Mouse (Mus musculus) embryonic facial prominence, embryonic 12.5 days (tissue): ENCODE results near the gene Gm30083. TPM values are rescaled to one million over a fixed set of nuclear protein-coding genes. Genes with fewer than 3 reads are reported as not detected.

Experiments
- ATAC-seq: fragments of 200-750 bp; cut with Nextera tagmentation; 2 replicates; pipeline ENCODE4 v1.8.0; 2017; ENCODE audit not compliant: insufficient number of reproducible peaks, insufficient read depth, low FRiP score, low TSS enrichment
- H3K27ac ChIP-seq: fragments of 300-500 bp; sonication (generic); 2 replicates; pipeline ENCODE4 v1.5.1; 2016; ENCODE audit warnings: mild to moderate bottlenecking
- H3K27me3 ChIP-seq: fragments of 300-500 bp; sonication (generic); 2 replicates; pipeline ENCODE4 v1.6.1; 2016; ENCODE audit warnings: mild to moderate bottlenecking, moderate library complexity
- H3K36me3 ChIP-seq: fragments of 300-500 bp; sonication (generic); 2 replicates; pipeline ENCODE4 v1.6.1; 2016; ENCODE audit warnings: mild to moderate bottlenecking
- H3K4me1 ChIP-seq: fragments of 300-500 bp; sonication (generic); 2 replicates; pipeline ENCODE4 v1.6.1; 2016
- H3K4me2 ChIP-seq: fragments of 300-500 bp; sonication (generic); replicated peaks from 2 replicates; pipeline ENCODE4 v1.6.1; 2016; ENCODE audit warnings: mild to moderate bottlenecking, moderate library complexity
- H3K4me3 ChIP-seq: fragments of 300-500 bp; sonication (generic); 2 replicates; pipeline ENCODE4 v1.5.1; 2016; ENCODE audit warnings: mild to moderate bottlenecking
- H3K9ac ChIP-seq: fragments of 300-500 bp; sonication (generic); 2 replicates; pipeline ENCODE4 v1.6.1; 2016; ENCODE audit warnings: mild to moderate bottlenecking, moderate library complexity
- H3K9me3 ChIP-seq: fragments of 300-500 bp; sonication (generic); 2 replicates; pipeline ENCODE4 v1.6.1; 2016; ENCODE audit warnings: mild to moderate bottlenecking, moderate library complexity
- WGBS: fragments of 180-500 bp; shearing (Covaris S2); methylation state at CpG from one replicate; pipeline ENCODE4 v1.1.7; 2016; 5-methylcytosine and 5-hydroxymethylcytosine counted together
- polyA plus RNA-seq: library from polyadenylated mRNA; unstranded; fragments of >200 nt; fragmentation: Nextera tagmentation; extraction: Ambion mirVana; gene quantifications from 2 replicates; pipeline ENCODE4 v1.2.1, GENCODE M21; 2016

Gene Gm30083
- polyA plus RNA-seq, 1 experiment from 2014 or later = not detected

- Histone ChIP-seq H3K36me3 (no peaks in the 10 kb centered on the region), H3K4me2 (no peak overlapping the region), H3K9me3 (no peaks in the 10 kb centered on the region), H3K4me1 (no peaks in the 10 kb centered on the region), H3K4me3 (no peak overlapping the region), H3K27me3 (peaks cover 22% of the 10 kb centered on the region; the same call in 1 of the 2 replicates), H3K27ac (no peak overlapping the region), H3K9ac (no peak overlapping the region)
- no peak for ATAC-seq
- WGBS = 89% methylated on average over 4 of the region's 4 CpGs
Observed at GRCm38 (mm10) chr14:33958186-33958585, 56.8 kb downstream of the Gm30083 start.

DNA sequence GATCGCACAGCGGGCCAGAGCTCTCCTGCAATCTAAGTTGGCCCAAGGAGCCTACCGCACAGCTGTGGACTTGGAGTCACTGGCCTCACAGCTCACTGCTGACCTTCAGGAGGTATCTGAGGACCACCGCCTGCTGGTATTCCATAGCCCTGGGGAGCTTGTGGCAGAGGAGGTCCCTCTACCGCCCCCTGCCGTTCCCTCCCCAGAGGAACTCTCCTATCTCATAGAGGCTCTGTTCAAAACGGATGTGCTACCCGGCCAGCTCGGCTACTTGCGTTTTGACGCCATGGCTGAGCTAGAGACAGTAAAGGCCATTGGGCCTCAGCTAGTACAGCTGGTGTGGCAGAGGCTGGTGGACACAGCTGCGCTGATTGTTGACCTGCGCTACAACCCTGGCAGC is 58.9 kb downstream of the Gm30083 start:
- H3K27ac ChIP-seq = no peak overlapping the region
- H3K4me1 ChIP-seq = no peaks in the 10 kb centered on the region
- 70% methylated on average over 13 of the region's 13 CpGs for WGBS

DNA sequence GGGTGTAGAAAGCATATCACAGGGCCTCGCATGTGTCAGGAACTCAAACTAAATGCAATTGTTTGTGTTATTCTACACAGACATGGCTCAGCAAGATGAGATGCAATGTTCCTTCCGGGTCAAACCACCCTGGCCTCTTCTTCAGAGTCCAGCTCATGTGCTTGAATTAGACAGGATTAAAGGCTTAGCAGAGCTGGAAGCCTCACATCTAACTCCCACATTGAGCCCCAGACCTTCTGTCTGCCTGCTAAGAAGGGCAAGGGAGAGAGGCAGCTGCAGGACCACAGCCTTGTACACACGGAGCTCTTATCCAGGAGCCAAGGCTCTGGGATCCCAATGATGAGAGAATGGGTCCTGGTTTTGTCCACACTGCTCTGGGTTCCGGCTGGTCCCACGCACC is 61.2 kb downstream of the Gm30083 start, which contains the start of gene Rbp3:
Gene Rbp3, plus strand, starts transcription at position 243 of the 400 bp plus-strand sequence.
- WGBS = 80% methylated on average over 5 of the region's 5 CpGs
- peaks cover 22% of the 10 kb centered on the region; the same call in 1 of the 2 replicates for H3K27me3 ChIP-seq
- no peaks in the 10 kb centered on the region for H3K4me1 ChIP-seq
- H3K27ac ChIP-seq = no peak within 1 kb of the TSS
- no peak for ATAC-seq
- H3K9me3 ChIP-seq = no peaks in the 10 kb centered on the region
- H3K9ac ChIP-seq = no peak within 1 kb of the TSS
- H3K4me3 ChIP-seq = no peak within 1 kb of the TSS
- no peak within 1 kb of the TSS for H3K4me2 ChIP-seq
- no peaks in the 10 kb centered on the region for H3K36me3 ChIP-seq

More for the DNA sequence above, 58.9 kb downstream of the Gm30083 start:
- no peak for ATAC-seq
- Histone ChIP-seq H3K4me2 (no peak overlapping the region), H3K4me3 (no peak overlapping the region), H3K9me3 (no peaks in the 10 kb centered on the region), H3K27me3 (peaks cover 22% of the 10 kb centered on the region; the same call in 1 of the 2 replicates), H3K36me3 (no peaks in the 10 kb centered on the region), H3K9ac (no peak overlapping the region)

GRCm38 (mm10) chr14:33952233-33952981 is 62.6 kb downstream of the Gm30083 start:
- 0 out of 2 replicates have a peak, but pooled peaks cover 18% of the 10 kb centered on the region for H3K27me3 ChIP-seq
- 36% methylated on average over 6 of the region's 6 CpGs for WGBS
- no peaks in the 10 kb centered on the region for H3K36me3 ChIP-seq
- no peak overlapping the region for H3K4me3 ChIP-seq
- H3K4me2 ChIP-seq = no peak overlapping the region
- H3K9ac ChIP-seq = no peak overlapping the region
- no peak overlapping the region for H3K27ac ChIP-seq
- no peaks in the 10 kb centered on the region for H3K9me3 ChIP-seq
- H3K4me1 ChIP-seq = no peaks in the 10 kb centered on the region
- no peak for ATAC-seq

DNA sequence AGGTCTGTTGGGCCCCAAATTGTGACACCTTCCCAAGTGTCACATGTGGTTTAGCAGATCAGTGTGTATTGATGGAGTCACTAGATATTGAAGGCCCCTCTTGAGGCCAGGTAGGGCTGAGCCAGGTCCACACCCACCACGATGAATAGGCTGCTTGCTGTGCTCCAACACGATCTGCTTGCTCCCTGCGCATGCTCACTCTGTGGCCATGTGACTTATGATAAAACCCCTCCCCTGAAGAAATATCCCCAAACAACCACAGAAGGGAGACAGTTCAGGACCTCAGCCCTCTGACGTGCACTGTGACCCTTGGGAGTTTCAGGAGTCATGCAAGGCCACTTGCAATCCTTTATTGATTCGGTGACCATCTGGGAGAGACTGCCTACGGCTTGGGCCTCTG is 68.9 kb downstream of the Gm30083 start:
- no peak for ATAC-seq
- H3K9ac ChIP-seq = no peak overlapping the region
- H3K36me3 ChIP-seq = no peaks in the 10 kb centered on the region
- H3K4me1 ChIP-seq = no peaks in the 10 kb centered on the region
- H3K27ac ChIP-seq = no peak overlapping the region
- H3K4me3 ChIP-seq = no peak overlapping the region
- 77% methylated on average over 6 of the region's 6 CpGs for WGBS
- H3K27me3 ChIP-seq = peaks cover 8% of the 10 kb centered on the region; the same call in 1 of the 2 replicates
- no peaks in the 10 kb centered on the region for H3K9me3 ChIP-seq
- no peak overlapping the region for H3K4me2 ChIP-seq

DNA sequence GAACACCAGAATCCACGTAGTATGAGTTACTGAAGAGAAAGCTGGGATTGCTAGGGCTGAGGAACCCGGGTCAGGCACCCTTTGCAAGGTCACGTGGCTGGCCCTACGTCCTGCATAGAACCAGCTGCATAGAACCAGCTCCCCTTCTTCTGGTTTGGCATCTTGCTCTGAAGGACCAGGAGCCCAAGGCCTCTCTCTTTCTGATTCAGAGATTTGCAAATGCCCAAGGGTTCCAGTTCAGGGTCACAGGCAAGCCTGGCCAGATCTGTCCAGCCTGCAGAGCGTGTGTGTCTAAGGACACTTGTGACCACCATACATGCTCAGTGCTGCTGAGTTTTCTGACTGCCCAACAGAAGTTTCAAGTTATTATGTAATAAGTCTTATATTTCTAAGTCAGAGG is 72.8 kb downstream of the Gm30083 start:
- Histone ChIP-seq H3K36me3 (no peaks in the 10 kb centered on the region), H3K9ac (no peak overlapping the region), H3K4me1 (no peaks in the 10 kb centered on the region), H3K27me3 (peaks cover 8% of the 10 kb centered on the region; the same call in 1 of the 2 replicates), H3K27ac (no peak overlapping the region), H3K4me3 (no peak overlapping the region), H3K9me3 (no peaks in the 10 kb centered on the region), H3K4me2 (no peak overlapping the region)
- no peak for ATAC-seq
- WGBS = 69% methylated on average over 5 of the region's 5 CpGs

DNA sequence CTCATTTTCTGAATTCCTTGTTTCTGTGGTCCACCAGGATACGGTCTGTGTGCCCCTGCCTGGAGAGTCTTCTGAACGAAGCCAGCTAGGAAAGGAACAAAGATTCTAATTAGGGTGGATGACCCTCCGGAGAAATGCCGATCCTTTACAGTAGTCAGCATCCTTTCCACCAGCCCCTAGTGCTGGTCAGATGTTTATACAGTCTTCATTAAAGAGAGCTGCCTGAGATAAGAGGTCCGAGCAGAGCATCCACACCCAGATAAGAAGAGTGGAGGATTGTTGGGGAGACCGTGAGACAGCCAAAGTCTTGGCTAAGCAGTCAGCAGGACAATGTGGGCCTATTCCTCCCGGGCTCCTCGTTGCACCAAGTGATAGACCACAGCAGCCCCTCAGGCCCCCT is 74.2 kb downstream of the Gm30083 start, which contains the start of gene Gdf2:
Gene Gdf2, plus strand, starts transcription at position 301 of the 400 bp plus-strand sequence.
- H3K4me3 ChIP-seq = no peak within 1 kb of the TSS
- peaks cover 9% of the 10 kb centered on the region; the same call in 1 of the 2 replicates for H3K27me3 ChIP-seq
- no peak within 1 kb of the TSS for H3K27ac ChIP-seq
- WGBS = 75% methylated on average over 8 of the region's 8 CpGs
- no peaks in the 10 kb centered on the region for H3K36me3 ChIP-seq
- H3K4me1 ChIP-seq = no peaks in the 10 kb centered on the region
- no peak within 1 kb of the TSS for H3K9ac ChIP-seq
- no peak within 1 kb of the TSS for H3K4me2 ChIP-seq
- ATAC-seq = no peak
- no peaks in the 10 kb centered on the region for H3K9me3 ChIP-seq

GRCm38 (mm10) chr14:33939117-33939516 is 75.9 kb downstream of the Gm30083 start:
- 32% methylated on average over 9 of the region's 9 CpGs for WGBS
- H3K9ac ChIP-seq = no peak overlapping the region
- no peaks in the 10 kb centered on the region for H3K9me3 ChIP-seq
- H3K4me3 ChIP-seq = no peak overlapping the region
- 0 out of 2 replicates have a peak, but pooled peaks cover 5% of the 10 kb centered on the region for H3K27me3 ChIP-seq
- no peak overlapping the region for H3K27ac ChIP-seq
- H3K36me3 ChIP-seq = no peaks in the 10 kb centered on the region
- no peaks in the 10 kb centered on the region for H3K4me1 ChIP-seq
- H3K4me2 ChIP-seq = peak overlapping the region; percentile 21; the same call in 1 of the 2 replicates
- ATAC-seq = no peak

Other genes with a start within 250 kb of the Gm30083 start
- 18.6 and 20.6 TPM in 2 replicates for gene Gdf10, start 91.6 kb downstream of the Gm30083 start, polyA plus RNA-seq
- not detected in 2 replicates for gene Gdf2, start 74.1 kb downstream of the Gm30083 start, polyA plus RNA-seq
- gene Rbp3, start 61.2 kb downstream of the Gm30083 start, polyA plus RNA-seq = 0.05 and 0.09 TPM in 2 replicates
- 0.43 and 0.59 TPM in 2 replicates for gene Zfp488, start 36.4 kb downstream of the Gm30083 start, polyA plus RNA-seq
- not detected in 2 replicates for gene Gm5460, start 1.6 kb upstream of the Gm30083 start, polyA plus RNA-seq
- not detected in 2 replicates for gene Antxrl, start 37.5 kb upstream of the Gm30083 start, polyA plus RNA-seq
- 6.8 and 7.9 TPM in 2 replicates for gene Anxa8, start 70.8 kb upstream of the Gm30083 start, polyA plus RNA-seq
- not detected in 2 replicates for gene A630023A22Rik, start 87.6 kb upstream of the Gm30083 start, polyA plus RNA-seq
- gene Npy4r, start 137.3 kb upstream of the Gm30083 start, polyA plus RNA-seq = 0.15 and 0.18 TPM in 2 replicates
- 1.9 and 2.1 TPM in 2 replicates for gene Gprin2, start 186.5 kb upstream of the Gm30083 start, polyA plus RNA-seq
- gene Syt15, start 204.4 kb upstream of the Gm30083 start, polyA plus RNA-seq = 0.18 and 0.23 TPM in 2 replicates